In genomic region chr11:109440641-109441040, GRCm38 (mm10) we compare ENCODE assay signal across 7 mouse cellular contexts. TPM values are rescaled to one million over a fixed set of nuclear protein-coding genes. Genes with fewer than 3 reads are reported as not detected.
DNase-seq lines count a peak whose midpoint lies in the region; ATAC-seq and TF ChIP-seq lines count a peak whose summit lies in the region.

No protein-coding gene starts in this region.

- peak overlapping the region; percentile 55 for H3K4me3 ChIP-seq in lung, postnatal 0 days (ENCODE audit: low read depth, low read length)
- no peak overlapping the region; the same call in 1 of the 2 replicates for H3K4me3 ChIP-seq in forebrain, embryonic 13.5 days
- peak overlapping the region; percentile 57 for H3K4me3 ChIP-seq in limb, embryonic 15.5 days
- H3K4me3 ChIP-seq in stomach, embryonic 16.5 days (replicated peaks; ENCODE audit: low read length) = peak overlapping the region; percentile 54

- H3K27me3 ChIP-seq in lung, postnatal 0 days (replicated peaks; ENCODE audit: insufficient read depth, low read length) = no peaks in the 10 kb centered on the region
- peaks cover 5% of the 10 kb centered on the region; the same call in 1 of the 2 replicates for H3K27me3 ChIP-seq in forebrain, embryonic 13.5 days
- H3K27me3 ChIP-seq in limb, embryonic 15.5 days = no peaks in the 10 kb centered on the region
- no peaks in the 10 kb centered on the region for H3K27me3 ChIP-seq in stomach, embryonic 16.5 days (ENCODE audit: control insufficient read depth, insufficient read depth, low read length)

- H3K9me3 ChIP-seq in lung, postnatal 0 days (ENCODE audit: low read length) = no peaks in the 10 kb centered on the region
- no peaks in the 10 kb centered on the region for H3K9me3 ChIP-seq in forebrain, embryonic 13.5 days (replicated peaks)
- no peaks in the 10 kb centered on the region for H3K9me3 ChIP-seq in limb, embryonic 15.5 days
- no peaks in the 10 kb centered on the region for H3K9me3 ChIP-seq in stomach, embryonic 16.5 days (replicated peaks; ENCODE audit: control insufficient read depth, low read length)

- no peak for TF ChIP-seq EP300 in lung, postnatal 0 days (IDR thresholded peaks at IDR 0.05)

- H3K27ac ChIP-seq in lung, postnatal 0 days (ENCODE audit: low read length) = no peak overlapping the region
- no peak overlapping the region for H3K27ac ChIP-seq in forebrain, embryonic 13.5 days
- H3K27ac ChIP-seq in limb, embryonic 15.5 days = no peak overlapping the region
- H3K27ac ChIP-seq in stomach, embryonic 16.5 days (ENCODE audit: low read length) = no peak overlapping the region

- peak overlapping the region; percentile 85 for H3K4me2 ChIP-seq in lung, postnatal 0 days (replicated peaks; ENCODE audit: low read depth, low read length)
- H3K4me2 ChIP-seq in forebrain, embryonic 13.5 days = peak overlapping the region; percentile 69
- H3K4me2 ChIP-seq in limb, embryonic 15.5 days = peak overlapping the region; percentile 82
- H3K4me2 ChIP-seq in stomach, embryonic 16.5 days (ENCODE audit: low read depth, low read length) = peak overlapping the region; percentile 75

- no peak overlapping the region for H3K9ac ChIP-seq in lung, postnatal 0 days (replicated peaks; ENCODE audit: low read depth)
- H3K9ac ChIP-seq in forebrain, embryonic 13.5 days = no peak overlapping the region
- 0 out of 2 replicates have a peak overlapping the region, but pooled peaks have one; percentile 61 for H3K9ac ChIP-seq in limb, embryonic 15.5 days
- no peak overlapping the region; the same call in 1 of the 2 replicates for H3K9ac ChIP-seq in stomach, embryonic 16.5 days (ENCODE audit: low read length)

- no peak for DNase-seq in lung, postnatal 0 days (ENCODE audit: low spot score)
- DNase-seq in lung, postnatal 10 days = no peak
- no peak for DNase-seq in frontal cortex, postnatal 10 days (ENCODE audit: low spot score in 2 of 2)
- DNase-seq in cerebellum, adult 9-11 months = no peak

- H3K4me1 ChIP-seq in lung, postnatal 0 days (ENCODE audit: insufficient read depth, low read depth, low read length) = no peaks in the 10 kb centered on the region
- H3K4me1 ChIP-seq in forebrain, embryonic 13.5 days = peaks cover 8% of the 10 kb centered on the region
- H3K4me1 ChIP-seq in limb, embryonic 15.5 days = peaks cover 17% of the 10 kb centered on the region; the same call in 1 of the 2 replicates
- H3K4me1 ChIP-seq in stomach, embryonic 16.5 days (ENCODE audit: control insufficient read depth, insufficient read depth, low read length) = no peaks in the 10 kb centered on the region

- 65% methylated on average over 4 of the region's 4 CpGs for WGBS in lung, postnatal 0 days
- WGBS in forebrain, embryonic 13.5 days = 61% methylated on average over 4 of the region's 4 CpGs
- WGBS in limb, embryonic 15.5 days = 70% methylated on average over 4 of the region's 4 CpGs
- WGBS in stomach, embryonic 16.5 days = 63% methylated on average over 4 of the region's 4 CpGs

- no peak for ATAC-seq in lung, postnatal 0 days
- ATAC-seq in forebrain, embryonic 13.5 days = no peak
- ATAC-seq in limb, embryonic 15.5 days (ENCODE audit: insufficient number of reproducible peaks, low FRiP score, low TSS enrichment, low read depth) = no peak
- no peak for ATAC-seq in stomach, embryonic 16.5 days (ENCODE audit: insufficient read depth, low FRiP score)

- no peak for TF ChIP-seq CTCF in lung, postnatal 0 days (IDR thresholded peaks at IDR 0.05)

- H3K36me3 ChIP-seq in lung, postnatal 0 days (ENCODE audit: insufficient read depth, low read length) = no peaks in the 10 kb centered on the region
- peaks cover 28% of the 10 kb centered on the region for H3K36me3 ChIP-seq in forebrain, embryonic 13.5 days (ENCODE audit: poor library complexity, severe bottlenecking)
- peaks cover 27% of the 10 kb centered on the region for H3K36me3 ChIP-seq in limb, embryonic 15.5 days
- no peaks in the 10 kb centered on the region for H3K36me3 ChIP-seq in stomach, embryonic 16.5 days (ENCODE audit: control insufficient read depth, insufficient read depth, low read length)

RNA-seq across cellular contexts. Expression of gene Amz2, which starts 14.9 kb away (rescaled TPM):
- polyA plus RNA-seq in lung, postnatal 0 days (2015; fragmentation: Nextera tagmentation; extraction: Ambion mirVana) = 23.6 and 28.8 TPM in 2 replicates
- polyA plus RNA-seq in forebrain, embryonic 13.5 days (2015; fragmentation: Nextera tagmentation; extraction: Ambion mirVana) = 57.6 and 58.4 TPM in 2 replicates
- 42.5 and 46.1 TPM in 2 replicates for polyA plus RNA-seq in limb, embryonic 15.5 days (2015; fragmentation: Nextera tagmentation; extraction: Ambion mirVana)
- polyA plus RNA-seq in stomach, embryonic 16.5 days (2015; fragmentation: Nextera tagmentation; extraction: Ambion mirVana) = 37.0 and 41.0 TPM in 2 replicates

RNA-seq across cellular contexts. Expression of gene 9930022D16Rik, which starts 26.9 kb away (rescaled TPM):
- polyA plus RNA-seq in lung, postnatal 0 days (2015; fragmentation: Nextera tagmentation; extraction: Ambion mirVana) = 0.07 TPM in 1 of 2 replicates, not detected in the other
- not detected in 2 replicates for polyA plus RNA-seq in forebrain, embryonic 13.5 days (2015; fragmentation: Nextera tagmentation; extraction: Ambion mirVana)
- not detected in 2 replicates for polyA plus RNA-seq in limb, embryonic 15.5 days (2015; fragmentation: Nextera tagmentation; extraction: Ambion mirVana)
- polyA plus RNA-seq in stomach, embryonic 16.5 days (2015; fragmentation: Nextera tagmentation; extraction: Ambion mirVana) = not detected in 2 replicates

RNA-seq across cellular contexts. Expression of gene Arsg, which starts 32.5 kb away (rescaled TPM):
- 6.6 and 7.1 TPM in 2 replicates for polyA plus RNA-seq in lung, postnatal 0 days (2015; fragmentation: Nextera tagmentation; extraction: Ambion mirVana)
- 3.4 and 5.4 TPM in 2 replicates for polyA plus RNA-seq in forebrain, embryonic 13.5 days (2015; fragmentation: Nextera tagmentation; extraction: Ambion mirVana)
- 3.5 and 4.8 TPM in 2 replicates for polyA plus RNA-seq in limb, embryonic 15.5 days (2015; fragmentation: Nextera tagmentation; extraction: Ambion mirVana)
- 4.1 and 5.2 TPM in 2 replicates for polyA plus RNA-seq in stomach, embryonic 16.5 days (2015; fragmentation: Nextera tagmentation; extraction: Ambion mirVana)

RNA-seq across cellular contexts. Expression of gene Slc16a6, which starts 32.8 kb away (rescaled TPM):
- polyA plus RNA-seq in lung, postnatal 0 days (2015; fragmentation: Nextera tagmentation; extraction: Ambion mirVana) = 1.8 and 2.3 TPM in 2 replicates
- polyA plus RNA-seq in forebrain, embryonic 13.5 days (2015; fragmentation: Nextera tagmentation; extraction: Ambion mirVana) = 3.6 and 5.0 TPM in 2 replicates
- polyA plus RNA-seq in limb, embryonic 15.5 days (2015; fragmentation: Nextera tagmentation; extraction: Ambion mirVana) = 6.6 and 7.0 TPM in 2 replicates
- 13.1 and 13.3 TPM in 2 replicates for polyA plus RNA-seq in stomach, embryonic 16.5 days (2015; fragmentation: Nextera tagmentation; extraction: Ambion mirVana)
